Mouse (Mus musculus) erythroblast, adult 5-6 weeks (primary cell): Measurements from ENCODE around the gene Nr2e3. TPM values are rescaled to one million over a fixed set of nuclear protein-coding genes. Genes with fewer than 3 reads are reported as not detected.
"Not testable (repeated sequence)": the region's sequence is repeated elsewhere in the genome, so short reads cannot be mapped to it uniquely, and the experiment has no call there.

Experiments
- ATAC-seq: replicated peaks from 2 replicates; pipeline ENCODE4 v1.8.0; 2016; ENCODE audit warnings: moderate number of reproducible peaks, mild to moderate bottlenecking, moderate TSS enrichment, inconsistent platforms; ENCODE audit not compliant: poor library complexity, low FRiP score, severe bottlenecking
- total RNA-seq, 2 experiments: library from RNA; stranded (forward) in 1 of 2; stranded (reverse) in 1 of 2; fragments of 150-400 nt in 1 of 2; fragments of 200-764, 138-1000 nt in 1 of 2; gene quantifications; 2 replicates each; pipeline versions ENCODE4 v1.2.3 to v1.2.4; 2015 to 2017; ENCODE audit warnings: low replicate concordance in 2 of 2

Nr2e3 gene
- total RNA-seq, 2 experiments from 2014 or later, result not detected

DNA sequence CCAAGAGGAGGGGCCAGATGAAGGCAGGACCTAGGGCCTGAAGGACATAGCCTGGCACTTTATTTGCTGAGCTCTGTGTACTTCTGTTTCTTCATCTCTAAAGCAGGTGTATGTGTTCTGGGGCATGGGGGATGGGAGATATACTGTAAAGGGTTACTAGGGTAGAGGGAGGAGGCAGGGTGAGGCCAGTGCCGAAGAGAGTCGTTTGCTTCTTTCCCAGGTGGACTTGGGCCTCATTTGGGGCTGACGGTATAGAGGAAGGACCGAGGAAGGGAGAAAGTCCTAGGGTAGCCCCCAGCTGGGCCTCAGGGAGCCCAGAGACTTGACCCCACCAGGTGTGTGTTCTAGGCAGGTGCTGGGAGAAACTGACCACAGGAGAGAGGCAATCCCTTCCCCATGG, 8.5 kb downstream of the Nr2e3 start:
- ATAC-seq, result no peak

DNA sequence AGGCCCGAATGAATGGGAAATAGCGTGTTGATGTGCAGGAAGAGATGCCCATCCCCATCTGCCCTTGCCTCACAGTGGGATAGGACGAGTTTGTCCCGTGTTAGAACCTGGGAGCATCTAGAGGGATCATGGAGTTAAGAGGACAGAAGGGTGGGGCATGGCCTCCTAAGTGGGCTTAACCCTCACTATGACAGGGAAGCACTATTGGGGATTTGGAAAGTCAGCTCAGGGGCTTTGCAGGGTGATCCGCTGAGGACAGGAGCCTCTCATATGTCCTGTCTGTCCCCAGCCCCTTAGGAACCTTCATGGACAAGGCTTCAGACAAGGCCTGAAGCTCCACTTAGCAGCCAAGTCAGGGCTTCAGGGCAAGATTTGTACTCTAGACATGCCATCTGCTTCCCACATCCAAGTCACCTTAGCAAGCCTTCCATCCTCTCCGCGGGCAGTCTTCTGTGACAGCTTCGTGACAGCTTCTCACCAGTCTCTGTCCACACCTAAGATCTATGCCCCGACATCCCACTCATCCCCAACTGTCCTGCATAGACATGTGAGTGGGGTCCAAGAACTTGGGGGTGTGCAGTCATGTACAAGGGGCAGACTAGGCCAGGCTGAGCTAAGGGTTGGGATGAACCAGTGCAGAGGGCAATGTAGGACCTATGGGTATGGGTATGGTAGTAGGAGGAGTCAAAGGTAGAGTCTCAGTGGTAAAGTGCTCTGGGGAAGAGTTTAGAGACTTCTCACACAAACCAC, 9.3 kb downstream of the Nr2e3 start:
- no peak for ATAC-seq

DNA sequence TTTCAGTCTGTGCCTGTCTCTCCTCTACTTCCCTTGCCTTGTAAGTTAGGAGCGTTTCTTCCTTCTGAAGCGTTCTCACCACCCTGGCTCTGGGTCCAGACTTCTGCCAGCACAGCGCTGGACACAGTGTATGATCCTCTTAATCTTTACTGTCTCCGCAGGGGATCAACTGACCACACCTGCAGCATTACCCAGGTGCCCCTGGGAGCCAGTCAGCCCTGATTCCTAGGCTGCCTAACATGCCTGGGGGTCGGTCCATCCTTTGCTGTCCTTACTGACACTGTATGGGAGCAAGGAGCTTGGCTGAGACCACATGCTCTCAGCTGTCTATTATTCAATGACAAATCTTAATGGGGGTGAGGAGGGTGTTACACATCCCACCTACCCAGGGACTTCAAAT, 10.5 kb downstream of the Nr2e3 start:
- no peak for ATAC-seq

DNA sequence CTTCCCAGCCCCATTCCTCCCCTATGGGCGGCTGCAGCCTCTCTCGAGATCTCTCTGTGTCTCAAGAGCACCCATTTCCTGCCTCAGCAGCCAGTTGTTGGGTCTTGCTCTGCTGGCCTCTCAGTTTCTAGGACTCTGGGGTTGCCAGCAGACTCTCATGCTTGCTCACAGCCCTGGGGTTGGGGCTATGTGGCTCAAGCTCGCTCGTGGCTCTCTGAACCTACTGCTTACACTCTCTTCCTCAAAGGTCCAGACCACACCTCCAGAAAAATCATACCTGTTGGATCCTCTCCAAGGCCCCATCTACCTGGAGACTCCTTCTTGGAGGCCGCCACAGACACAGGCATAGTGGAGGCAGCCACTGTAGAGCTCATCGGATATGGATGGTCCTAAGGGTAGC, 10.9 kb downstream of the Nr2e3 start:
- no peak for ATAC-seq

DNA sequence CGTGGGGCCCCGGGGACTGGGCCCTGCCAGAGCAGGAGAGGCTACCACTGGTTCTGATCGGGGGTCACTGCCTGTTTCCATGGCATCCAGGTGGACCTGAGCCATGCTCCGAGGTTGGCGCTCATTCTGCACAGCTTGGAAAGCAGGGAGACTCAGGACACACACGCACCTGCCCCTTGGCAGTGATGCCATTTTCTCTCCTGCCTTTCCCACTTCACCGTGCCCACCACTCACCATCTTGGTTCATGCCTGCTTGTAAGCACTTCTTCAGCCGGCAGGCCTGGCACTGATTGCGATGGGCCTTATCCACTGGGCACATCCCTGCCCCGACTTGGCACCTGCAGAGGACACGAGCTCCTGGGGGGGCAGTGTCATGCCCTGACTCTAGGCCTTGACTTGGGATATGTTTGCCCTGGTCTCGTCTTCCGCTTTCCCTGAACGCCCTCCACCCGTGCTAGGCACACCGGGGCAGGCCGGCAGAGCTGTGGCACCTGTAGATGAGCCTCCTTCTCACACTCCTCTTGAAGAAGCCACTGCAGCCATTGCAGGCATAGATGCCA, 11.7 kb downstream of the Nr2e3 start:
- no peak for ATAC-seq

DNA sequence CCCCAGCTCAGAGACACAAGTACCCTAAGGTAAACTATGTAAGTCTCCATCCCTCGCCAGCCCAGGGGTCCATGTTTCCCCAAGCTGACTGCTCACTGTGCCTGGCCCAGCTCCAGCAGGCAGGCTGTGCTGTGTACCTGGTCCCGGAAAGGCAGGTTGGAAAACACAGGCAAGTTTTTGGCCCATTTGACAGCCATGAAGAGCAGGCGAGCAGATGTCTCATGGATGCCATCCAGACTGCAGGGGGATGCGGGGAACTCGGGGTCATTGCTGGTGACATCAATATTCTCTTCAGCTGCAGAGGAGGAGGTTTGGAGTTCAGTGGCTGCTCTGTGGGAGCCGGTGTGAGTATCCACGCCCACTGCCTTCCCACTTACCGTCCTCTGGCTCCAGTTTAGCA, 12.2 kb downstream of the Nr2e3 start:
- no peak for ATAC-seq

DNA sequence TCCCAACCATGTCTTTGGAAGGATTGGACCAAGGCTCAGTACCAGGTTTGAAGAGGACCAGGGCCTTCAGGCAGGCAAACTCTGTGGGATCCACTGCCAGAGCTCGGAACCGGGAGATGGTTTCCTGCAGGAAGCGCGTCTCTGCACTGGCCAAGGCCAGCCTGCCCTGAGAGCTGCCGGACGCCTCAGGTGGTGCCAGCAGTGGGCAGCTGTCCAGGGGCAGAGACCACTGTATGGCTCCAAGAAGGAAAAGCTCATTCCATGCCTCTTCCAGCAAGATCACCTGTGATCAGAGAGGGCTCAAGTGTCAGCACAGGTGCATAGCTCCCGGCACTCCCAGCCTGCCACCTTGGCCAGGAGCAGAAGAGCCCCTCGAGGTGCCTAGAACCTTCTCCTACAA, 13.2 kb downstream of the Nr2e3 start:
- ATAC-seq, result no peak

DNA sequence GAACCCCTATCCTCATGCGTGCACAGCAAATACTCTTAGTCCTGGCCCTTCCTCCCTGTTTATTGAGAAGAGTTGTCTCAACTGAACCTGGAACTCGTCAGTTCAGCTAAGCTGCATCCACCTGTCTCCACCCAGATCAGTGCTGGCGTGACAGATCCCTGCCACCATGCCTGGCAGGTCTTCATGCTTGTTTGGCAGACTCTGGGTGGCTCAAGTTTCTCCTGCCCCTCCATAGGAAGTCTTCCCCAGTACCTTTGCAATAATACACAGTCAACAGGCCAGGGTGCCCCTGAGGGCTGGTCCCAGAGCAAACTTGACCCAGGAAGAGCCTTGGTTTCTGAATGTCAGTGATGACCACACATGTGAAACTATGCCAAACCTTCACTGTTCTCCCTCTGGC, 15.2 kb downstream of the Nr2e3 start:
- no peak for ATAC-seq

DNA sequence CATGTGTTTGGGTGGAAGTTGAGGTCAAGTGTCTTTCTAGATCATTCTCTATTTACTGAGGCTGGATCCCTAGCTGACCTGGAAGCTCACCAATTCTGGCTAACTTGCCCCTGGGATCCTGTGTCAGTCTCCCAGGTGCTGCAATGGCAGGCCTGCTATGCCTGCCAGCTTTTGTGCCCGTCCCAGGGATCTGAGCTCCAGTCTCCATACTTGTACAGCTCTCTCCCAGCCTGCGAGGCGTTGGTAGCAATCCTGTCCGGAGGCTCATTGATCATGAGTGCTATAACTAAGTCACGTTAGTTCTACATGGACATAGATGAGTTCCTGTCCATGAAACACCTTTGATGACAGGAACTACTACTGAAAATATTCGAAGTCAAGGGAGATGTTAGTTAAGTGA, 16.6 kb downstream of the Nr2e3 start:
- no peak for ATAC-seq

DNA sequence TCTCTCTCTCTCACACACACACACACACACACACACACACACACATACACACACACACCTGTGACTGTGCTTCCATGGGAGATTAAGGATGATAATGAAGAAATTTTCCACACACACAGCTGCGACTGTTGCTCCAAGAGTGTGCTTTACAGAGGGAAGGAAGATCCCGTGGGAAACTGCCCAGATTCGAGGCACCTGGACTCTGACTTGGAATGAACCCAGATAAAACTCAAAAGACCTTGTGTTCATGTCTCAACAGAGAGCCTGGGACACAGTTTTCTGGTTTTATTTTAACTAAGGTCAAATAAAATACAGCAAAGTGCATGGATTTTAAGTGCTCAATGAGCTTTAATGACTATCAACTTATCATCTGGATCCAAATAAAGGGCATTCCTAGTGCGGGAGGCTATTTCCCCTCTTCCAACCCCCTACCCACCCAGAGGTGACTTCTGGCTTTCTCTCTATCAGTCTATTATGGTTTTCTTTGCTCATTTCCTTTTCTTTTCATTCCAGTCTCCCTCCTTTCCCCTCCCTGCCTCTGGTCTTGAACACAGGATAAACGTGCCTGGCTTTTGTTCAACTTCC, 17.9 kb downstream of the Nr2e3 start:
- no peak for ATAC-seq

DNA sequence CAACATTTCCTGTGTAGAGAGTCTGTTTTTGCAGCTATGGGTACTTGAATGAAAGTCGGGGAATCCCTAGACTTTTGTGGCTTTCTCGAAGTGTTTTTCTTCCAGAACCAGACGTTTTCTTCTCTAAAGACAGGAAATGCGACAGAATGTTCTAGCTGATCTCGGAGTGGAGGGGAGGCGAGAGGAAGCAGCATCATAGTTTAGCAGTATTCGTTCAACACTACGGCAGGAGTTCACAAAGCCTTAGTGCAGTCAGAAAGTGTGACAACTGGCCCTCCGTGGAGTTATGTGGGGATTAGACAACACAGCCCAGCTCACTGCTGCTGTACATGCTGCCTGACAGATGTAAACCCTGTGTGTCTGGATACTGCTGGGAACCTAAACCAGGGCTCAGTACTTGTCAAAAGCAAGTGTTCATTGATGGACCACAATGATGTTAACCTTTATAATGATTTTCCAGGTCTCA, 18.5 kb downstream of the Nr2e3 start:
- no peak for ATAC-seq

DNA sequence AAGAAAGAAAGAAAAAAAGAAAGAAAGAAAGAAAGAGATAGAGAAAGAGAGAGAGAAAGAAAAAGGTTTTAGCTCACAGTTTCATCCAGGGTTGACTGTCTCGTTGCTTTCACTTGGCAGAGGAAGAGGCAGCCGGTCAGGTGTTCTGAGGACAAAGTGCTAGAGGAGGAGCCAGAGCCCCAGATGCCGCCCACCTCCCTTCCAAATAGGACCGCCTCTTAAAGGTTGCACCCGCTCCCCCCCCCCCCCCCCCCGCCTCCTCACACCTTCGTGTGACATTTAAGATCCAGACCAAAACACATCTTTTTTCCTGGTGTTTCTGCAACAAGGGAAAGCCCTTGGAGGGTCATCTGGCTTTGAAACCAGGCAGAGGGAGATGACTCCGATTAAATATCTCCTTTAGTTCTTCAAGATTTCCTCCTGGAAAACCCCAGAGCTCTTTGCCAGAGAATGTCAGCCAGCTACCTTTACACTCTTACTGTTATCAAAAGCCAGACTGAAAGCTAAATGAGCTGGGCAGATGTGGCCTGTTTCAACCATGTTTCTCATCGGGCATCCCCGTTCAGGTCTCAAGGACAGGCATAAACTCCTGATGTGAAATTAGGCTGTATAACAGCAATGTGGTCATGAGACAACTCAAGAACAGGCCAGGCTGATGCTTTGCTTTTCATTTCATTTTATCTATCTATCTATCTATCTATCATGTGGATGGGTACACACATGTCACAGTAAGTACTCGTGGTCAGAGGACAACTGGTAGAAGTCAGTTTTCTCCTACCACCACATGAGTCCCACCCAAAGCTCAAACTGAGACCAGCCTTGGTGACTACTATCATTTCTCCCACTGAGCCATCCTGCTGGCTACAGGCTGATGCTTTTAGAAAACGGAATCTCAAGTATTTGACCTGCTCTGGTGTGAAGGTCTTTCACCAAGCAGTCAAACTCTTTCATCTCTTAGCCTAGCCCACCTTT, 19.3 kb downstream of the Nr2e3 start:
- ATAC-seq, result no peak

DNA sequence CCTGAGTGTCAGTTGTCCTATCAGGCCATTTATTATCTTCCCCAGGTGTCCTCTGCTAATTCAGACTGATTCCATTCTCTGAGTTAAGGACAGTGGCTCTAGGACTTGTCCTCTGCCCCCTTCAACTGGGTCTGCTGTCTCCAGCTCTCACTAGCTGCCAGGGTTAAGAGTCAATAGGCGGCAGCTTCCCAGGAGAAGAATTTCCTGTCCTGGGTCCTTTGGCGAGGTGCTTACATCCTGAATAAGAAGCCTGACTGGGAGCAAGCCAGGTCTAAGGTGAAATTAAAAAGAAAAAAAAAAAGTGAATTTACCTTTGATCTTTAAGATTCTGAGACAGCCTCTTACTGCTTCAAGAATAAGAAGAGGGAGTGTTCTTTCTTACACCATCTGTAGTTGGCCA, 20.8 kb downstream of the Nr2e3 start:
- ATAC-seq, result no peak

DNA sequence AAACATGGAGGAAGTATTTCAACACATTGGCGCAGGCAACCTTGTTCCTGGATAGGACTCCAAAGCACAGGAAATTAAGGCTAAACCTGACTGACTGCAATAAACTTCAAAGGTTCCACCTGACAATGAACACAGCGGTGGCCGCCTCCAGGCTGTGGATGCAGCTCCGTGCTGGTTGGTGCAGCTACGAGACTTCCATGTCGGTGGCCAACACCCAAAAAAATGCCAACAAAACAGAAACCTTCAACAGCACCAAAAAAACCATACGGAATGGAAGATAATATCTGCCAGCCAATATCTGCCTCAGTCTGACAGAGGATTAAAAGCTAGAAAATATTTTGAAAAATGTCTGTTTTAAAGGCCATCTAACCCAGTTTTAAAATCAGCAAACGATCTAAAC, 21.9 kb downstream of the Nr2e3 start:
- ATAC-seq, result no peak

DNA sequence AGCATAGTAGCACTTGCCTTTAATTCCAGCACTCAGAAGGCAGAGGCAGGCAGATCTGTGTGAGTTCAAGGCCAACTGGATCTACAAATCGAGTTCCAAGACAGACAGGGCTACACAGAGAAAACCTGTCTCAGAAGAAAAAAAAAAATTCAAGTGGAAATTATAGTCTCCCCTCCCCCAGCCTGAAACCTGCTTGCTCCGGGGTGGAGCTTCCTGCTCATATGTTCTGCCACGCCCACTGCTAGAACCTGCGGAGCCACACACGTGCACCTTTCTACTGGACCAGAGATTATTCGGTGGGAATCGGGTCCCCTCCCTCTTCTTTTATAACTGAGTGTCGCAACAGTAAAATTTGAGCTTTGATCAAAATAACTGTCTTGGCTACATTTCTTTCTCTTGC, 24.6 kb downstream of the Nr2e3 start:
- not testable (repeated sequence) for ATAC-seq

DNA sequence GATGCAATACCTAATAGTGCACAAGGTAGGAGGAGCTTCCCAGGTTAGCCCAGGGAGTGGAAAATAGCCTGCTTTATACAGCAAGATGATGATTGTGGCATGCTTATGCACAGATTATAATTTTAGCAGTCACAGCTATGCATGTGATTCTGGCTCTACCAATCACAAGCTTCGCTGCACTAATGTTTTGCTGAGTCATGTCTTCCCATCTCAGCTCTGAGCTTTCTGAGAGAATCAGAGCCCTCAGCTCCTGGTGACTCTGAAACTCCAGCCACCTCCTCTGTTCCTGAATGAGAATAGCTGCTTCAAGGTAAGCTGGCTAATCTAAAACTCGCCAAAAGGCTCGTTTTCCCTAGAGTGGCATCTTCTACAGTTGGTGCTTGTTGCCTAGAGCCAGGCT, 30.2 kb downstream of the Nr2e3 start:
- no peak for ATAC-seq

DNA sequence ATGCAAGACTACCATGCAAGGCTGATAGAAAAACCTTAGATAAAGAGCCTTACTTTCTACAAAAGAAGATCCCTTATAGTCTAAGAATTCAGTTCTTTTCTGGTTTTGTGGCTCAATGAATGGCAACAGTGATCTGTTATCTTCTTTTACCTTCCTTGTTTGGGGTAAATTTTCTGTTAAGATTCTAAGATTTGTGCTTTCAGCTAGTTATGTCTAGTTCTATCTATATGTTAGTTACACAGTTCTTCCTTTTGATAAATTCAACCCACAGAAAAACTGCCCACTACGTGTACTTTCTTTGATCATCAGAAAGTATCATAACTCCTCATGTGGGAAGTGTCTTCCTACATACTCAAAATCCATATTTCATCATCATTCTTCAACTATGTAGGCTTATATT, 45.7 kb downstream of the Nr2e3 start:
- ATAC-seq, result no peak

DNA sequence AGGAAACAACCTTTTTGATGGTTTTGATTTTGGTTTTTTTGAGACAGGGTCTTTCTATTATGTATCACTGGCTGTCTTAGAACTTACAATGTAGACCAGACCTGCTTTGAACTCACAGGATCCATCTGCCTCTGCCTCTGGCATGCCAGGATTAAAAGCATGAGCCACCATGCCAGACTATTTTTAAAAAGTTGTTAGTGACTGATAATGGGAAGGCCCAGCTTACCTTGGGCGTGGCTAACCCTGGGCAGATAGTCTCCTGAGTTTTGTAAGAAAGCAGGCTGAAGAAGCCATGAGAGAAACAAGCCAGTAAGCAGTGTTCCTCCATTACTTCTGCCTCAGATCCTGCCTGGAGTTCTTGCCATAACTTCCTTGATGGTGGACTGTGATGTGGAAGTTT, 57.1 kb downstream of the Nr2e3 start:
- ATAC-seq, result no peak
